Mouse (Mus musculus): ENCODE measurements around the gene Zdhhc12. TPM values are rescaled to one million over a fixed set of nuclear protein-coding genes. Genes with fewer than 3 reads are reported as not detected.
A peak's percentile ranks its signal among the peaks of the same experiment; 100 is the strongest.

Gene Zdhhc12
- polyA plus RNA-seq, 1 experiment: 31.5 TPM

GRCm38 (mm10) chr2:30095882-30096527 lies 2.6 kb upstream of the Zdhhc12 start:
- H3K79me3 ChIP-seq (ENCODE audit: low read depth): peaks cover 16% of the 10 kb centered on the region
- H3ac ChIP-seq (ENCODE audit: control insufficient read depth, insufficient read length, low read depth): no peak overlapping the region
- H3K79me2 ChIP-seq (ENCODE audit: control insufficient read depth, insufficient read depth): peaks cover 30% of the 10 kb centered on the region
- peaks cover 12% of the 10 kb centered on the region for H3K36me3 ChIP-seq (ENCODE audit: control insufficient read depth, insufficient read depth)
- peak; percentile 57 for TF ChIP-seq CTCF (IDR thresholded peaks at IDR 0.05; ENCODE audit: control insufficient read depth, insufficient read depth, insufficient read length)
- no peak for TF ChIP-seq FOSL1 (IDR thresholded peaks at IDR 0.05; ENCODE audit: insufficient read depth, low read length, poor library complexity, severe bottlenecking)
- no peaks in the 10 kb centered on the region for H3K27me3 ChIP-seq (ENCODE audit: control insufficient read depth, insufficient read depth, insufficient read length)
- H3K4me3 ChIP-seq (ENCODE audit: insufficient read depth, poor library complexity, severe bottlenecking): no peak overlapping the region

- H3K79me3 ChIP-seq (ENCODE audit: low read depth): peaks cover 16% of the 10 kb centered on the region
- no peak for TF ChIP-seq MAX (IDR thresholded peaks at IDR 0.05)
- TF ChIP-seq MYOD1 (IDR thresholded peaks at IDR 0.05; ENCODE audit: control insufficient read depth, insufficient read length, low read depth): no peak
- H3ac ChIP-seq (ENCODE audit: control insufficient read depth, insufficient read length, low read depth): peak overlapping the region; percentile 76
- H3K27me3 ChIP-seq (ENCODE audit: control insufficient read depth, insufficient read depth, insufficient read length): no peaks in the 10 kb centered on the region
- peaks cover 30% of the 10 kb centered on the region for H3K79me2 ChIP-seq (ENCODE audit: control insufficient read depth, insufficient read depth)
- H3K4me3 ChIP-seq (ENCODE audit: insufficient read depth, poor library complexity, severe bottlenecking): peak overlapping the region; percentile 88
- peaks cover 18% of the 10 kb centered on the region for H3K36me3 ChIP-seq (ENCODE audit: control insufficient read depth, insufficient read depth)
Measured at GRCm38 (mm10) chr2:30094208-30094588, 750 bp upstream of the Zdhhc12 start.

- Histone ChIP-seq H3K27me3 (ENCODE audit: control insufficient read depth, insufficient read depth, insufficient read length) (no peaks in the 10 kb centered on the region), H3K36me3 (ENCODE audit: control insufficient read depth, insufficient read depth) (peaks cover 18% of the 10 kb centered on the region), H3K79me2 (ENCODE audit: control insufficient read depth, insufficient read depth) (peaks cover 30% of the 10 kb centered on the region), H3K79me3 (ENCODE audit: low read depth) (peaks cover 16% of the 10 kb centered on the region), H3K4me3 (ENCODE audit: insufficient read depth, poor library complexity, severe bottlenecking) (peak overlapping the region; percentile 88), H3ac (ENCODE audit: control insufficient read depth, insufficient read length, low read depth) (peak overlapping the region; percentile 88)
- TF ChIP-seq MYOD1 (IDR thresholded peaks at IDR 0.05; ENCODE audit: control insufficient read depth, insufficient read length, low read depth) (no peak), USF1 (IDR thresholded peaks at IDR 0.05; ENCODE audit: low read depth) (no peak), MYOG (IDR thresholded peaks at IDR 0.05; ENCODE audit: control insufficient read depth, extremely low read depth, insufficient read length) (no peak), CEBPB (IDR thresholded peaks at IDR 0.05; ENCODE audit: low read depth) (no peak), FOSL1 (IDR thresholded peaks at IDR 0.05; ENCODE audit: insufficient read depth, low read length, poor library complexity, severe bottlenecking) (no peak)
Measured at GRCm38 (mm10) chr2:30092280-30092918, 1.0 kb downstream of the Zdhhc12 start.

- Histone ChIP-seq H3K4me3 (ENCODE audit: insufficient read depth, poor library complexity, severe bottlenecking) (no peak overlapping the region), H3K27me3 (ENCODE audit: control insufficient read depth, insufficient read depth, insufficient read length) (no peaks in the 10 kb centered on the region), H3ac (ENCODE audit: control insufficient read depth, insufficient read length, low read depth) (no peak overlapping the region), H3K36me3 (ENCODE audit: control insufficient read depth, insufficient read depth) (peaks cover 18% of the 10 kb centered on the region), H3K79me3 (ENCODE audit: low read depth) (peaks cover 16% of the 10 kb centered on the region), H3K79me2 (ENCODE audit: control insufficient read depth, insufficient read depth) (peaks cover 30% of the 10 kb centered on the region)
- TF ChIP-seq MYOG (IDR thresholded peaks at IDR 0.05; ENCODE audit: control insufficient read depth, extremely low read depth, insufficient read length) (no peak), FOSL1 (IDR thresholded peaks at IDR 0.05; ENCODE audit: insufficient read depth, low read length, poor library complexity, severe bottlenecking) (no peak), CTCF (IDR thresholded peaks at IDR 0.05; ENCODE audit: control insufficient read depth, insufficient read depth, insufficient read length) (no peak), CEBPB (IDR thresholded peaks at IDR 0.05; ENCODE audit: low read depth) (no peak), MAX (IDR thresholded peaks at IDR 0.05) (no peak)
Measured at GRCm38 (mm10) chr2:30091521-30091920, 1.9 kb downstream of the Zdhhc12 start.

- H3K4me3 ChIP-seq (ENCODE audit: insufficient read depth, poor library complexity, severe bottlenecking): no peak overlapping the region
- peaks cover under 1% of the 10 kb centered on the region for H3K79me2 ChIP-seq (ENCODE audit: control insufficient read depth, insufficient read depth)
- no peak overlapping the region for H3ac ChIP-seq (ENCODE audit: control insufficient read depth, insufficient read length, low read depth)
- no peaks in the 10 kb centered on the region for H3K79me3 ChIP-seq (ENCODE audit: low read depth)
- no peaks in the 10 kb centered on the region for H3K27me3 ChIP-seq (ENCODE audit: control insufficient read depth, insufficient read depth, insufficient read length)
- TF ChIP-seq MAX (IDR thresholded peaks at IDR 0.05) (no peak), MYOD1 (IDR thresholded peaks at IDR 0.05; ENCODE audit: control insufficient read depth, insufficient read length, low read depth) (no peak), FOSL1 (IDR thresholded peaks at IDR 0.05; ENCODE audit: insufficient read depth, low read length, poor library complexity, severe bottlenecking) (no peak), MYOG (IDR thresholded peaks at IDR 0.05; ENCODE audit: control insufficient read depth, extremely low read depth, insufficient read length) (no peak), CTCF (IDR thresholded peaks at IDR 0.05; ENCODE audit: control insufficient read depth, insufficient read depth, insufficient read length) (no peak), CEBPB (IDR thresholded peaks at IDR 0.05; ENCODE audit: low read depth) (no peak), USF1 (IDR thresholded peaks at IDR 0.05; ENCODE audit: low read depth) (no peak)
- H3K36me3 ChIP-seq (ENCODE audit: control insufficient read depth, insufficient read depth): peaks cover 18% of the 10 kb centered on the region
Measured at GRCm38 (mm10) chr2:30087310-30087709, 6.1 kb downstream of the Zdhhc12 start.

- TF ChIP-seq MYOG (IDR thresholded peaks at IDR 0.05; ENCODE audit: control insufficient read depth, extremely low read depth, insufficient read length): no peak
- no peak for TF ChIP-seq MAX (IDR thresholded peaks at IDR 0.05)
- TF ChIP-seq MYOD1 (IDR thresholded peaks at IDR 0.05; ENCODE audit: control insufficient read depth, insufficient read length, low read depth): no peak
- TF ChIP-seq FOSL1 (IDR thresholded peaks at IDR 0.05; ENCODE audit: insufficient read depth, low read length, poor library complexity, severe bottlenecking): no peak
- TF ChIP-seq USF1 (IDR thresholded peaks at IDR 0.05; ENCODE audit: low read depth): no peak
- TF ChIP-seq CTCF (IDR thresholded peaks at IDR 0.05; ENCODE audit: control insufficient read depth, insufficient read depth, insufficient read length): no peak
- TF ChIP-seq CEBPB (IDR thresholded peaks at IDR 0.05; ENCODE audit: low read depth): no peak
- no peak overlapping the region for H3K4me3 ChIP-seq (ENCODE audit: insufficient read depth, poor library complexity, severe bottlenecking)
Measured at GRCm38 (mm10) chr2:30084632-30085031, 8.8 kb downstream of the Zdhhc12 start.

More at GRCm38 (mm10) chr2:30084632-30085031, 8.8 kb downstream of the Zdhhc12 start:
- Histone ChIP-seq H3K79me3 (ENCODE audit: low read depth) (no peaks in the 10 kb centered on the region), H3K36me3 (ENCODE audit: control insufficient read depth, insufficient read depth) (no peaks in the 10 kb centered on the region), H3K79me2 (ENCODE audit: control insufficient read depth, insufficient read depth) (no peaks in the 10 kb centered on the region), H3K27me3 (ENCODE audit: control insufficient read depth, insufficient read depth, insufficient read length) (no peaks in the 10 kb centered on the region), H3ac (ENCODE audit: control insufficient read depth, insufficient read length, low read depth) (no peak overlapping the region)
